Mouse (Mus musculus) embryonic facial prominence, embryonic 14.5 days (tissue): ENCODE results near the gene Cacna2d1. TPM values are rescaled to one million over a fixed set of nuclear protein-coding genes. Genes with fewer than 3 reads are reported as not detected.
A peak's percentile ranks its signal among the peaks of the same experiment; 100 is the strongest.

ENCODE experiments used
- ATAC-seq: fragments of 200-750 bp; cut with Nextera tagmentation; 2 replicates; pipeline ENCODE4 v1.8.0; 2017; ENCODE audit warnings: low read depth, moderate number of reproducible peaks, moderate TSS enrichment
- DNase-seq: peaks from one replicate; pipeline ENCODE4 v3.0.0-alpha.2; 2015; ENCODE audit warnings: low spot score
- H3K27ac ChIP-seq: fragments of 300-500 bp; sonication (generic); replicated peaks from 2 replicates; pipeline ENCODE4 v1.5.1; 2014; ENCODE audit warnings: low read depth, mild to moderate bottlenecking, low read length, moderate library complexity
- H3K27me3 ChIP-seq: fragments of 300-500 bp; sonication (generic); replicated peaks from 2 replicates; pipeline ENCODE4 v1.6.1; 2014; ENCODE audit warnings: low read length; ENCODE audit not compliant: control insufficient read depth, insufficient read depth
- H3K36me3 ChIP-seq: fragments of 300-500 bp; sonication (generic); 2 replicates; pipeline ENCODE4 v1.6.1; 2014; ENCODE audit warnings: low read length, mixed read lengths; ENCODE audit not compliant: control insufficient read depth, insufficient read depth
- H3K4me1 ChIP-seq: fragments of 300-500 bp; sonication (generic); 2 replicates; pipeline ENCODE4 v1.6.1; 2014; ENCODE audit warnings: antibody characterized with exemption, low read length; ENCODE audit not compliant: control insufficient read depth, insufficient read depth
- H3K4me2 ChIP-seq: fragments of 300-500 bp; sonication (generic); 2 replicates; pipeline ENCODE4 v1.6.1; 2014; ENCODE audit warnings: low read depth, mild to moderate bottlenecking, low read length, moderate library complexity, mixed read lengths
- H3K4me3 ChIP-seq: fragments of 300-500 bp; sonication (generic); 2 replicates; pipeline ENCODE4 v1.5.1; 2014; ENCODE audit warnings: low read depth, mild to moderate bottlenecking, low read length
- H3K9ac ChIP-seq: fragments of 300-500 bp; sonication (generic); 2 replicates; pipeline ENCODE4 v1.6.1; 2014; ENCODE audit warnings: low read depth, mild to moderate bottlenecking, low read length, moderate library complexity, mixed read lengths
- H3K9me3 ChIP-seq: fragments of 300-500 bp; sonication (generic); 2 replicates; pipeline ENCODE4 v1.6.1; 2016; ENCODE audit warnings: low read length; ENCODE audit not compliant: control insufficient read depth
- WGBS: fragments of 180-500 bp; shearing (Covaris S2); extraction: QIAGEN DNeasy Blood & Tissue Kit; methylation state at CpG from one replicate; pipeline ENCODE4 v1.1.7; 2014; 5-methylcytosine and 5-hydroxymethylcytosine counted together
- polyA plus RNA-seq: library from polyadenylated mRNA; unstranded; fragments of >200 nt; fragmentation: Nextera tagmentation; extraction: Ambion mirVana; gene quantifications from 2 replicates; pipeline ENCODE4 v1.2.1, GENCODE M21; 2014

The Cacna2d1 gene
- polyA plus RNA-seq, 1 experiment from 2014 or later: 33.0 TPM

DNA sequence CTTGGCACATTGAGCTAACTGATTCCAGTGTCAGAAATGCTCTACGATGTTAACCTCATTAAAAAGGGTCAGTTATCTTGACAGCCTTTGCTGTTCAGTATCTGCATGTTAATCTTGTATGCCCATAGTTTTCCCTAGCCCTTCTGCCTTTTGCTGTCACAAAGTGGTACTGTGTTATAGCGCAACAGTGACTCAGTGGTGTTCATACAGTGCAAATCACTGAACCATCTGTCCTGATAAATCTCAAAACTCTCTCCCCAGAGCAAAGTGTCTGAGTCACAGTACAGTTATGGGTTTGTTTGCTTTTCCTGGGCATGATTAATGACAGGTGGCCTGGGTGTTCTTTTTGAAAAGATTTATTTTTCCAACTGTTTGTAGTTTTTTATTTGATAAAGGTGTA, 122.3 kb downstream of the Cacna2d1 start:
- Histone ChIP-seq H3K4me2 (no peak overlapping the region), H3K9ac (no peak overlapping the region), H3K4me3 (no peak overlapping the region), H3K27me3 (no peaks in the 10 kb centered on the region), H3K4me1 (no peaks in the 10 kb centered on the region), H3K27ac (no peak overlapping the region), H3K9me3 (no peaks in the 10 kb centered on the region), H3K36me3 (no peaks in the 10 kb centered on the region)
- no peak for DNase-seq
- no peak for ATAC-seq
- 69% methylated on average over 2 of the region's 2 CpGs for WGBS

DNA sequence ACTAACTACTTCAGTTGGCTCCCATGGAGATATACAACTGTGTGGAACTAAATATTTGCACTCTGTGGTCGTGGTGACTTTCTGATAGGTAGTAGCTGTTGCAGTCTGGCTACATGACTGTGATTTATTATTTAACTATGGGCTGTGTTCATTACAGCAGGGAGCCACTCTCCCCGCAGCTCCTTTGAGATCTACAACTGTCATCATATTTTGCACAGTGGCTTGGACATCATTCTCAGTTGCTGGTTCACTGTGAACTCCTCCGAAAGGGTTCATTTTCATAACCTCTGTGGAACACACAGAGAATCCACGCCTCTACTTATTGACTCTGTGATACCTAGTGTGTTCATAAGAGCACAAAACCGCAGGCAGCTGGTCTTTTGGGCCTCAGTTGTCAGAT, 128.3 kb downstream of the Cacna2d1 start:
- WGBS: 57% methylated on average over 5 of the region's 5 CpGs

DNA sequence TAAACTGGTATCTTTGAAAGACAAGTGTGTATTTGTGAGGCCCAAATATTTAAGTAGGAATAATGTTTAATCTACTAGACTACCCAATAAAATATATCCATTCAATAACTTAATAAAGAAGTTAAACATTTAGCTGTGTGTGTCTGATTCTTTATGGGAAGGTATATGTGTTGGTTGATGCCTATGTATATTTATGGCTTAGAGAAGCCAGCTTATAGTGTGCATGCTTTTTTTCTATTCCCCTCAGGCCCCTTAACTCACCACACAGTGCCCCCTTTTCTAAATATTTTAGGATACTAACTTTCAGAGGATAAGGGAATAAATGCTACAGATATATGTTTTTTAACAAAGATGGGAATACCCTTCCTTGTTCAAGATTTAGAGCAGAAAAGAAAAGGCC, 128.8 kb downstream of the Cacna2d1 start:
- Histone ChIP-seq H3K36me3 (no peaks in the 10 kb centered on the region), H3K27ac (no peak overlapping the region), H3K9ac (no peak overlapping the region), H3K27me3 (no peaks in the 10 kb centered on the region), H3K4me1 (no peaks in the 10 kb centered on the region), H3K4me2 (no peak overlapping the region), H3K4me3 (no peak overlapping the region), H3K9me3 (no peaks in the 10 kb centered on the region)
- no peak for DNase-seq
- no peak for ATAC-seq

More for the DNA sequence above, 128.3 kb downstream of the Cacna2d1 start:
- Histone ChIP-seq H3K9me3 (no peaks in the 10 kb centered on the region), H3K27ac (no peak overlapping the region), H3K9ac (no peak overlapping the region), H3K4me2 (no peak overlapping the region), H3K36me3 (no peaks in the 10 kb centered on the region), H3K4me3 (no peak overlapping the region), H3K4me1 (no peaks in the 10 kb centered on the region), H3K27me3 (no peaks in the 10 kb centered on the region)
- DNase-seq (no peak), ATAC-seq (no peak)

DNA sequence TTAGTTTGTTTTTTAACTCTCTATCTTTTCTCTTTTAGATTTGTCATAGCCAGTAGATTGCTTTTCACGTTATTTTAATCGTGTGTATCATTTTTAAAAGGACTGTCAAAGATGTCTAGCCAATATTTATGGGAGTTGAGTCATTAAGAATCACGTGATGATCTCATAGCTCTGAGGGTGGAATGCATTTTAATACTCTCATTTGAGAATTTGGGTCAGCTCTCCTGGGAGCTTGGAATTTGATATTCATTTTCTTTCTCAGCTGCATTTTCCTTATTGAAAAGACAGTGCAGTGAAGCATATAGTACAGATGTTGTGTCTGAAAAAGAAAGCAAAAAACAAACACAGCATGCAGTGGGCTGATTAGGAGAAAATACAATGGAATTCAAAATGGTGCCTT, 129.5 kb downstream of the Cacna2d1 start:
- no peaks in the 10 kb centered on the region for H3K4me1 ChIP-seq
- ATAC-seq: no peak
- no peaks in the 10 kb centered on the region for H3K9me3 ChIP-seq
- H3K27me3 ChIP-seq: no peaks in the 10 kb centered on the region
- peak; percentile 30 for DNase-seq
- H3K27ac ChIP-seq: no peak overlapping the region
- no peak overlapping the region for H3K4me2 ChIP-seq
- 64% methylated on average over 3 of the region's 3 CpGs for WGBS
- no peak overlapping the region for H3K9ac ChIP-seq
- H3K36me3 ChIP-seq: no peaks in the 10 kb centered on the region
- H3K4me3 ChIP-seq: no peak overlapping the region

DNA sequence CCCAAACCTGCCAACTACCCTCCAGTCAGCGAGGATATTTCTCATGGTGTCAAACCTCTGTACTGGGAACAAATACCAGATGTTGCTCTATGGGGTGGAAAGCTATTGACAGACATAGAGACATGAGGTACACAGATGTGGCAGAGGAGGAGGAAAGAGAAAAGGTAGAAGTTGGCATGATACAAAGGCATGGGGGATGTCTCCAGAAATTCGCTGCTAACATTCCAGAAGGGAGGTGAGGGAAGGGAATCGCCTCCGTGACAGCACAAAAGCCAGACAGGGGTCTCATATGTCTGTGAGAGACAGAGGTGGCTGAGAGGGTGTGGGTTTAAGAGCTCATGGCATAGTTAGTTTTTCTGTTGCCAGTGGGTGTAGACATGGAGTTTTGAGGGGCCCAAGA, 131.3 kb downstream of the Cacna2d1 start:
- Histone ChIP-seq H3K9ac (no peak overlapping the region), H3K4me2 (no peak overlapping the region), H3K4me1 (no peaks in the 10 kb centered on the region), H3K27me3 (no peaks in the 10 kb centered on the region), H3K27ac (no peak overlapping the region), H3K9me3 (no peaks in the 10 kb centered on the region), H3K36me3 (no peaks in the 10 kb centered on the region), H3K4me3 (no peak overlapping the region)
- ATAC-seq (no peak), DNase-seq (no peak)
- WGBS: 40% methylated on average over 4 of the region's 4 CpGs

DNA sequence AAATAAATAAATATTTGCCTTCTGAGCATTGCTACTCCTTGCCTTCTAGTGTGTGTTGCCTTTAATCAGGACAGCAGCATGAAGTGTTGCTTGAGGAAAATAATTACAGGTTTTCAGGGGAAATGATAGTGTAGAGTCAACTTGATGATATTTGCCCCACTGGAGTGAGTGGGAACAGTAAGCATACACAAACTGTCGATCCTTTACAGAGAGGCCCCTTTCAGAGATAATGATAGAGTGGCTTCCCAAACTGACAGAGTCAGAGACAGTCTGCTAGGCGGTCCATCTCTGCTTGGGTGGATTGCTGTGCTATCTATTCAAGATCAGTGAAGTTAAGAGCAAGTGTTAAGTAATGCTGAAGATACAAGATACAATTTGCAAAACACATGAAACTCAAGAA, 147.8 kb downstream of the Cacna2d1 start:
- DNase-seq: no peak
- WGBS: 89% methylated on average over 2 of the region's 2 CpGs
- no peaks in the 10 kb centered on the region for H3K36me3 ChIP-seq

DNA sequence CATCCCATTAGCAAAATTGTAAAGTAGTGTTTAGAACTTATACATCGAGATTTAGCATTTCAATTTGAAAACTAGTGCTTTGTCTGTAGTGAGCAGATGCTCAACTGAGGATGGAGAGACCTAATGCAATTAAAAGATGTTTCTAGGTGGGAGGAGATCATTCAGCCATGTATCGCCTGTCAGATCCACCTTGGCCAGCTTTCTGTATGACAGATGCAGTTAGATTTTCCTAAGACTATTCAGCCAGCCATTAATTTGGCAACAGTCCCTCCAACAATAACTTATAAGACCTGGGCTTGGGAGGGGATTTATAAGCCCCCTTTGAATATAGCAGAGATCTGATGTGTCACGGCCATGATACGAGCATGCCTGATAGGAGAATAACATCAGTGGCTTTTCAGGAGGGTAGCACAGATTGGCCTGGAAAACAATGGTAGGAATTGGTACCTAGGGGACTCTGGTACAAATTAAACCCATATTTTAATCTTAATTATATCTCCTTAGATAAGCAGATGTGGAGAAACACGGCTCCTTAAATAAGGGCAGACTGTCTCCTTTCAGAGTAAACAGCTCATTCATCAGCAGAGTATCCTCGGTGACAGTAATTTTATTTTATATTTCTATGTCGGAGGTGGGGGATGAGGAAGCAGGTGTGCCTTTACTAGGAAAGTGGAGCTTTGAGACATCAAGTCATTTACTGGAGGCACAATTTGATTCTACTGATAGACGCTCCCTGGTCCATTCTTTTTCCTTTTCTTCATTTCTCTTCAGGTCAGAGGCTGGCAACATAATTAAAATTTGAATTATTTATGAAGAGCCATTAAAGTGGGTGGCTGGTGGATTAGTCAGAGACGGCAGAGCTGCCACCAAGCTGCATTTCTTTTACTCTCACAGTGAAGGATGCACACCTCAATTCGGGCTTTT, 152.8 kb downstream of the Cacna2d1 start:
- H3K4me3 ChIP-seq: no peak overlapping the region

More for the DNA sequence above, 147.8 kb downstream of the Cacna2d1 start:
- no peak overlapping the region for H3K9ac ChIP-seq
- H3K4me1 ChIP-seq: no peaks in the 10 kb centered on the region
- no peak for ATAC-seq
- H3K27me3 ChIP-seq: no peaks in the 10 kb centered on the region
- no peak overlapping the region for H3K4me2 ChIP-seq
- no peak overlapping the region for H3K4me3 ChIP-seq
- 0 out of 2 replicates have a peak, but pooled peaks cover under 1% of the 10 kb centered on the region for H3K9me3 ChIP-seq
- H3K27ac ChIP-seq: no peak overlapping the region

DNA sequence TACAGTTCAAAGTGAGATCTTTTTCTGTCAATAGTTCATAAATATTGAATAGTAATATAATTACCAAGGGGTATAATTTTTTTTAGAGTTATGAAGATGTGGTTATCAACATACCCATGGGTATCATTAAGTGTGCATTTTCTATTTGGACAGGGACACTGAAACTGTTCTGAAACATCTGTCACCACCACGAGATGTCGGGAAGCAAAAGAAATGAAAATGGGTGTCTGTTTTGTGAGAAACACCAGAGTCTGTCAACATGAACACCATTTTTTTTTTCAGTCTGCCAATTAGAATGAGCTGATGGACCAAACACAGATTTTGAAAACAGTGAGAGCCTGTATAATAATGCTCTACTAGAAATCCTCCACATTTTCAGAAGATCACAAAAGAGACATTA, 153.5 kb downstream of the Cacna2d1 start:
- ATAC-seq: no peak
- H3K4me3 ChIP-seq: no peak overlapping the region
- no peak for DNase-seq
- no peaks in the 10 kb centered on the region for H3K27me3 ChIP-seq
- H3K36me3 ChIP-seq: no peaks in the 10 kb centered on the region
- no peak overlapping the region for H3K9ac ChIP-seq
- H3K4me2 ChIP-seq: no peak overlapping the region
- H3K9me3 ChIP-seq: no peaks in the 10 kb centered on the region
- no peak overlapping the region for H3K27ac ChIP-seq
- H3K4me1 ChIP-seq: no peaks in the 10 kb centered on the region
- WGBS: 79% methylated on average over 2 of the region's 2 CpGs

More for the DNA sequence above, 152.8 kb downstream of the Cacna2d1 start:
- WGBS: 75% methylated on average over 10 of the region's 10 CpGs
- H3K27me3 ChIP-seq: no peaks in the 10 kb centered on the region
- H3K4me2 ChIP-seq: no peak overlapping the region
- no peaks in the 10 kb centered on the region for H3K4me1 ChIP-seq
- H3K36me3 ChIP-seq: no peaks in the 10 kb centered on the region
- no peak overlapping the region for H3K27ac ChIP-seq
- H3K9me3 ChIP-seq: no peaks in the 10 kb centered on the region
- H3K9ac ChIP-seq: no peak overlapping the region
- DNase-seq (no peak), ATAC-seq (peak; percentile 42; the same call in 1 of the 2 replicates)

DNA sequence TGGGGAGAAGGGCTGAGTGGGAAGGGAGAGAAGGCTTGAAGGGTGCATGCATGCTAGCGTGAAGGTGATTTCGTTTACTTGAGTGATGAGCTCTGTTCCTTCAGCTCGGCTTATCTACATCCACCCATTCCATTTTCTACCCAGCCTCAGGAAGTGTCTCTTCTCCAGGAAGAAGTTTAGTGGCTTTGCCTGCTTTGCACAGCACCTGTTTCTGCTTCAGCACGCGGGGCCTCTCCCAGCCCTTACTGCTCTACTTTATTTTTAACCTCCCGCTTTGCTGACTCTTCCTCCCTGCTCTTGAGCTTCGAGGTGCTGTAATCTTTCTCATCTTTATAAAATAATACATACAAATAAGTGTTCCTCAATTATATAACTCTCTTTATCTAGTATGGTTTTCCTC, 158.0 kb downstream of the Cacna2d1 start:
- WGBS: 75% methylated on average over 7 of the region's 7 CpGs
- Histone ChIP-seq H3K9me3 (no peaks in the 10 kb centered on the region), H3K27me3 (no peaks in the 10 kb centered on the region), H3K9ac (no peak overlapping the region), H3K4me2 (peak overlapping the region; percentile 18; the same call in 1 of the 2 replicates), H3K36me3 (no peaks in the 10 kb centered on the region), H3K27ac (no peak overlapping the region; the same call in 1 of the 2 replicates), H3K4me3 (no peak overlapping the region), H3K4me1 (no peaks in the 10 kb centered on the region)
- ATAC-seq (no peak), DNase-seq (peak; percentile 4)
